Mouse (Mus musculus) C2C12 (cell line): ENCODE measurements around the gene Trmt1.

Experiments used
- CEBPB ChIP-seq: IDR thresholded peaks from one replicate; pipeline ENCODE4 v1.6.1; 2011; ENCODE audit warnings: low read depth, mild to moderate bottlenecking, control low read depth, moderate library complexity
- CTCF ChIP-seq: IDR thresholded peaks from one replicate; pipeline ENCODE4 v1.5.1; 2011; ENCODE audit not compliant: control insufficient read depth, insufficient read depth, insufficient read length
- FOSL1 ChIP-seq: IDR thresholded peaks from one replicate; pipeline ENCODE4 v1.8.0; 2011; ENCODE audit warnings: mild to moderate bottlenecking, low read length; ENCODE audit not compliant: poor library complexity, insufficient read depth, severe bottlenecking
- MAX ChIP-seq: IDR thresholded peaks from one replicate; pipeline ENCODE4 v1.6.1; 2011; ENCODE audit warnings: mild to moderate bottlenecking, control low read depth
- MYOD1 ChIP-seq: IDR thresholded peaks from one replicate; pipeline ENCODE4 v1.6.1; 2011; ENCODE audit warnings: low read depth; ENCODE audit not compliant: control insufficient read depth, insufficient read length
- MYOG ChIP-seq: IDR thresholded peaks from one replicate; pipeline ENCODE4 v1.6.1; 2011; ENCODE audit not compliant: control insufficient read depth, insufficient read length; ENCODE audit errors: extremely low read depth
- USF1 ChIP-seq: IDR thresholded peaks from one replicate; pipeline ENCODE4 v1.6.1; 2011; ENCODE audit warnings: low read depth, mild to moderate bottlenecking, control low read depth, moderate library complexity

GRCm38 (mm10) chr8:84732545-84732944 lies 46.4 kb downstream of the Trmt1 start:
- no peak for TF ChIP-seq MYOD1
- no peak for TF ChIP-seq FOSL1
- no peak for TF ChIP-seq USF1
- TF ChIP-seq CTCF, result no peak
- TF ChIP-seq CEBPB, result no peak
- no peak for TF ChIP-seq MAX
- TF ChIP-seq MYOG, result no peak
